Mouse (Mus musculus) embryonic stem cell, embryonic (primary cell): ENCODE results near the gene Gm13285.
"Not testable (repeated sequence)": the region's sequence is repeated elsewhere in the genome, so short reads cannot be mapped to it uniquely, and the experiment has no call there.

ENCODE experiments used
- CTCF ChIA-PET, 4 experiments: fragments of 300-600 bp in 2 of 4; fragments of 350-600 bp in 2 of 4; sonication (Branson Sonifier 250); formaldehyde crosslinking; loops; one replicate each; lab custom pipeline; 2022; ENCODE audit warnings: inconsistent platforms in 2 of 4; lab: Charles Lee
- POLR2A ChIA-PET, 4 experiments: fragments of 300-600 bp in 2 of 4; fragments of 350-600 bp in 2 of 4; sonication (Branson Sonifier 250); formaldehyde crosslinking; loops; one replicate each; lab custom pipeline; 2022; ENCODE audit warnings: antibody characterized with exemption in 4 of 4, inconsistent platforms in 1 of 4; lab: Charles Lee

Gm13285 gene

GRCm38 (mm10) chr4:88799365-88799764 is at the start of gene Gm13285:
Gm13285 (plus strand) TSS chr4:88799665.
- CTCF ChIA-PET, POLR2A ChIA-PET: not testable (repeated sequence)

DNA sequence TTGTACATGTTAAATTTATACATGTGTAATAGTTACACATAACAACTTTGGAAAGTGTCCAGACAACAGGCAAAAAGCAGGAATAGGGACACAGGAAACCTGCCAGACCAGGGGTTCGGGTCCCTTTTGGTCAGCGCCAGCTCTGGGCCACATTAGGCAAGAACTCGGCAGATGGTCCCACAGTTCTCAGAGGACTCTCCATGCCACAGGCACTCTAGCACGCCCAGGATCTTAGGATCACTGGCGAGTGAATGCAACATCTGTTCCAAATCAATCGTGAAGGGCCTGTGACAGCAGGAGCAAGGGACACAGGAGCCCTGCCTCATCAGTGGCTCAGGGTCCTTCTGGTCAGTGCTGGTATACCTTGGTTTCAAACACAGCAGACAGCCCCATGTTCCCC is 49.5 kb upstream of the Gm13285 start:
- ChIA-PET CTCF (no interaction called here), POLR2A (no interaction called here)

GRCm38 (mm10) chr4:88754818-88755340 is 44.6 kb upstream of the Gm13285 start, which contains the start of gene Gm13271:
Gm13271 (plus strand) TSS chr4:88754868.
- POLR2A ChIA-PET: interaction anchor here in 1 of 4 experiments (1.1 to 1.2 kb wide), 2 partner anchors 10 to 183 kb away, joined by 3 read pairs; no protein-coding TSS in a partner anchor

DNA sequence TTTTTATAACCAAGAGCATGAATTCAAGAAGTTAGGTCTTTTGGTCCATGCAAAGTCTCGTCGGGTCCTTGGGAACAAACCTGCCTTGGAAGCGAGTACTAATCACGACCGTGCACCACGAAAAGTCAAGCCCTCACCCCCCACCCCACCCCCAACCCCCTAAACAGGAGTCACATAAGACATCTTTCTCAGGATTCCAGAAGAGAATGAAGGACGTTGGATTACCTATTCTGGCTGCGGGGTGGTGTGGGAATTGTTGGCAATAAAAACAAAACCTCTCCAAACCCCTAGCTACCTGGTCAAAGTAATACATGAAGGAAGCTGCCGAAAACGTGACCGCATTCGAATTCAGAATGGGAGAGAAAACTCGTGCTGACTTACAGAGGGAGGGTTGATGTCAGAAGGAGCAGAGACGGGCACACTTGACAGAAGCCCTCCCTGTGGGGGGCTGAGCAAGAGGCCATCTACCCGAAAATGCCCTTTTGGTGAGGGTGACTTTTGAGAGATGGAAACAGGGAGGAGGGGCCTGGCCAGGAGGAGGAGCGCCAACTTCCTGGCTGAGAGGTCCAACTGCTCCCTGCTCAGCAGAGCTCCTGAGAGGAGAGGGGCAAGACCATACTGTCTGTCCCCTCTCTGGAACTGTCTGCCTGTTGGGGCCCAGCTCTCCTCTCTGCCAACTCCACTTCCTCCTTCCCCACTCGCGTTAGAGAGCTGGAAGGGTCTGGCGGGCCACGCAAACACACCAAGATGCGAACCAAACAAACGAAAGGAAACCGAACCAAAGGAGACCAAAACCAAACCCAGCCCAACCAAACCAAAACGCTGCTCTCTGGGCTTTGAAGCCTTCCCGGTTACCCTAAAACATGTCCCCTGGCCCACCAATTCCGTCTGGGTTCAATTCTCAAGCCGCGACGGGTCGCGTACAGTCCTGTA is 42.6 kb upstream of the Gm13285 start:
- POLR2A ChIA-PET: interaction anchor here in 2 of 4 experiments (0.7 kb wide), 2 partner anchors 375 to 388 kb away, joined by 3 to 5 read pairs; no protein-coding TSS in a partner anchor
- CTCF ChIA-PET: interaction anchor here in 2 of 4 experiments (0.6 to 1.4 kb wide), 6 partner anchors 22 to 550 kb away, joined by 3 to 5 read pairs (median 3); no protein-coding TSS in a partner anchor

More at GRCm38 (mm10) chr4:88754818-88755340, 44.6 kb upstream of the Gm13285 start, which contains the start of gene Gm13271:
- CTCF ChIA-PET: interaction anchor here in 1 of 4 experiments (0.9 kb wide), 1 partner anchor 11 kb away, joined by 4 read pairs; no protein-coding TSS in a partner anchor

GRCm38 (mm10) chr4:88757628-88758031 is 41.8 kb upstream of the Gm13285 start:
- POLR2A ChIA-PET: not testable (repeated sequence)
- CTCF ChIA-PET: interaction anchor here in 2 of 4 experiments (0.6 to 1.4 kb wide), 7 partner anchors 23 to 549 kb away, joined by 3 to 5 read pairs (median 3); no protein-coding TSS in a partner anchor

- POLR2A ChIA-PET, CTCF ChIA-PET: not testable (repeated sequence)
These were observed 40.7 kb upstream of the Gm13285 start for GRCm38 (mm10) chr4:88758751-88759150.

DNA sequence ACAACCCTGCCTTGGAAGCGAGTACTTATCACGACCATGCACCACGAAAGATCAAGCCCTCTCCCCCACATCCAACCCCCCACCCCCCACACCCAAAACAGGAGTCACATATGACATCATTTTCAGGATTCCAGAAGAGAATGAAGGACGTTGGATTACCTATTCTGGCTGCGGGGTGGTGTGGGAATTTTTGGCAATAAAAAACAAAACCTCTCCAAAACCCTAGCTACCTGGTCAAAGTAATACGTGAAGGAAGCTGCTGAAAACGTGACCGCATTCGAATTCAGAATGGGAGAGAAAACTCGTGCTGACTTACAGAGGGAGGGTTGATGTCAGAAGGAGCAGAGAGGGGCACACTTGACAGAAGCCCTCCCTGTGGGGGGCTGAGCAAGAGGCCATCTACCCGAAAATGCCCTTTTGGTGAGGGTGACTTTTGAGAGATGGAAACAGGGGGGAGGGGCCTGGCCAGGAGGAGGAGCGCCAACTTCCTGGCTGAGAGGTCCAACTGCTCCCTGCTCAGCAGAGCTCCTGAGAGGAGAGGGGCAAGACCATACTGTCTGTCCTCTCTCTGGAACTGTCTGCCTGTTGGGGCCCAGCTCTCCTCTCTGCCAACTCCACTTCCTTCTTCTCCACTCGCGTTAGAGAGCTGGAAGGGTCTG is 39.7 kb upstream of the Gm13285 start, which contains the start of gene Gm13283:
Gm13283 (plus strand) TSS at position 510 of the 659 bp plus-strand sequence.
- CTCF ChIA-PET: not testable (repeated sequence)
- POLR2A ChIA-PET: interaction anchor here in 1 of 4 experiments (0.6 kb wide), 1 partner anchor 36 kb away, joined by 3 read pairs; no protein-coding TSS in a partner anchor

GRCm38 (mm10) chr4:88760431-88760830 is 39.0 kb upstream of the Gm13285 start:
- CTCF ChIA-PET, POLR2A ChIA-PET: not testable (repeated sequence)

DNA sequence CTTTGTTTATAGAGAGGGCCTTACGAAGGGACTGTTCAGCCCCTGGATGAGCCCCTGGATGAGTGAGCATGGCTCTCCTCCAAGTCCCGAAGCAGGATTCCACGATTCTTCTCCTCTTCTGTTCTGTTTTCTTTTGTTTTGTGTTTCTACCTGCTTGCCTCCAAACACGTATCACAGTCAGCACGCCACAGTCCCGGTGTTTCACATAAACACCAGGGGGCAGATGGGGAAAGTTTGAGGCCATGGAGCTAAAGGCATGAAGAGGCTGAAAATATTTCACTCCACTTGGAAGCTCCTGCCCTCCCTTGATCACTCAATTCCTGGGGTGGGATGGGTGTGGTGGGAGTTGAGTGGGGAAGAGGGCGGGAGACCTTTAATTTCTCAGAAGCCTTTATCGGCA is 37.7 kb upstream of the Gm13285 start:
- POLR2A ChIA-PET: not testable (repeated sequence)
- CTCF ChIA-PET: interaction anchor here in 1 of 4 experiments (1.1 kb wide), 1 partner anchor 23 kb away, joined by 3 read pairs; no protein-coding TSS in a partner anchor

DNA sequence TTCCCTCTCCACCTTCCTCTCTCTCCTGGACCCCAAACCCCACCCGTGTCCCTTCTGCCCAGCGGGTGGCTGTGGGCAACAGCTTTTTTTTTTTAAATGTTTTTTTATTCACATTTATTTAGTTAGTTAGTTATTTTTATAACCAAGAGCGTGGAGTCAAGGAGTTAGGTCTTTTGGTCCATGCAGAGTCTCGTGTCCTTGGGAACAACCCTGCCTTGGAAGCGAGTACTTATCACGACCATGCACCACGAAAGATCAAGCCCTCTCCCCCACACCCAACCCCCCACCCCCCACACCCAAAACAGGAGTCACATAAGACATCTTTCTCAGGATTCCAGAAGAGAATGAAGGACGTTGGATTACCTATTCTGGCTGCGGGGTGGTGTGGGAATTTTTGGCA is 37.1 kb upstream of the Gm13285 start:
- POLR2A ChIA-PET: not testable (repeated sequence)
- CTCF ChIA-PET: interaction anchor here in 1 of 4 experiments (0.7 to 1.1 kb wide), 2 partner anchors 11 to 24 kb away, joined by 3 to 4 read pairs; no protein-coding TSS in a partner anchor

- POLR2A ChIA-PET: not testable (repeated sequence)
- CTCF ChIA-PET: interaction anchor here in 1 of 4 experiments (1.2 kb wide), 1 partner anchor 67 kb away, joined by 3 read pairs; no protein-coding TSS in a partner anchor
These were observed 36.0 kb upstream of the Gm13285 start for GRCm38 (mm10) chr4:88763384-88764018.

DNA sequence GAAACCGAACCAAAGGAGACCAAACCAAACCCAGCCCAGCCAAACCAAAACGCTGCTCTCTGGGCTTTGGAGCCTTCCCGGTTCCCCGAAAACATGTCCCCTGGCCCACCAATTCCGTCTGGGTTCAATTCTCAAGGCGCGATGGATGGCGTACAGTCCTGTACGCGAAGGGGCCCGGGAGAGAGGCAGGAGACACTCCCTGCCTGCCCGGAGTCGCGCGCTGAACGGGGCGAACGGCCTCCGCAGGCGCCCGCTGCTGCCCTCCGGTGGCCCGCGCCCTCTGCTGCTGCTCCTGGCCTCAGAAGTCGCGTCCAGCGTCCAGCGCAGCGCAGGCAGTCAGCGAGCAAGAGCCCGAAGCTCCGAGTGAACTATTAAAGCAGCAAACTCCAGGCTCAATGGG is 25.9 kb upstream of the Gm13285 start, which contains the start of gene Gm13290:
Gm13290 (plus strand) TSS at position 301 of the 400 bp plus-strand sequence.
- CTCF ChIA-PET, POLR2A ChIA-PET: not testable (repeated sequence)

DNA sequence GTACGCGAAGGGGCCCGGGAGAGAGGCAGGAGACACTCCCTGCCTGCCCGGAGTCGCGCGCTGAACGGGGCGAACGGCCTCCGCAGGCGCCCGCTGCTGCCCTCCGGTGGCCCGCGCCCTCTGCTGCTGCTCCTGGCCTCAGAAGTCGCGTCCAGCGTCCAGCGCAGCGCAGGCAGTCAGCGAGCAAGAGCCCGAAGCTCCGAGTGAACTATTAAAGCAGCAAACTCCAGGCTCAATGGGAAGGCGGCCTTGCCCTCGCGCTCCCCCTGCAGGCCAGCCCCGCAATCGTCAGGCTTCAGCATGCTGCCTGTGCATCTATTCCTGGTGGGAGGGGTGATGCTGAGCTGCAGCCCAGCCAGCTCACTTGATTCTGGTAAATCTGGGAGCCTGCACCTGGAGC is 22.8 kb upstream of the Gm13285 start, which contains the start of gene Gm13289:
Gm13289 (plus strand) TSS at position 301 of the 400 bp plus-strand sequence.
- CTCF ChIA-PET, POLR2A ChIA-PET: not testable (repeated sequence)

DNA sequence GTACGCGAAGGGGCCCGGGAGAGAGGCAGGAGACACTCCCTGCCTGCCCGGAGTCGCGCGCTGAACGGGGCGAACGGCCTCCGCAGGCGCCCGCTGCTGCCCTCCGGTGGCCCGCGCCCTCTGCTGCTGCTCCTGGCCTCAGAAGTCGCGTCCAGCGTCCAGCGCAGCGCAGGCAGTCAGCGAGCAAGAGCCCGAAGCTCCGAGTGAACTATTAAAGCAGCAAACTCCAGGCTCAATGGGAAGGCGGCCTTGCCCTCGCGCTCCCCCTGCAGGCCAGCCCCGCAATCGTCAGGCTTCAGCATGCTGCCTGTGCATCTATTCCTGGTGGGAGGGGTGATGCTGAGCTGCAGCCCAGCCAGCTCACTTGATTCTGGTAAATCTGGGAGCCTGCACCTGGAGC is 19.9 kb upstream of the Gm13285 start, which contains the start of gene Gm13272:
Gm13272 (plus strand) TSS at position 301 of the 400 bp plus-strand sequence.
- CTCF ChIA-PET, POLR2A ChIA-PET: not testable (repeated sequence)

GRCm38 (mm10) chr4:88780320-88780719 is 19.1 kb upstream of the Gm13285 start:
- POLR2A ChIA-PET, CTCF ChIA-PET: not testable (repeated sequence)

DNA sequence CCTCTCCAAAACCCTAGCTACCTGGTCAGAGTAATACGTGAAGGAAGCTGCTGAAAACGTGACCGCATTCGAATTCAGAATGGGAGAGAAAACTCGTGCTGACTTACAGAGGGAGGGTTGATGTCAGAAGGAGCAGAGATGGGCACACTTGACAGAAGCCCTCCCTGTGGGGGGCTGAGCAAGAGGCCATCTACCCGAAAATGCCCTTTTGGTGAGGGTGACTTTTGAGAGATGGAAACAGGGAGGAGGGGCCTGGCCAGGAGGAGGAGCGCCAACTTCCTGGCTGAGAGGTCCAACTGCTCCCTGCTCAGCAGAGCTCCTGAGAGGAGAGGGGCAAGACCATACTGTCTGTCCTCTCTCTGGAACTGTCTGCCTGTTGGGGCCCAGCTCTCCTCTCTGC is 17.6 kb upstream of the Gm13285 start, which contains the start of gene Ifnz:
Ifnz (plus strand) TSS at position 301 of the 400 bp plus-strand sequence.
- POLR2A ChIA-PET, CTCF ChIA-PET: not testable (repeated sequence)

GRCm38 (mm10) chr4:88782335-88782734 is 17.1 kb upstream of the Gm13285 start:
- POLR2A ChIA-PET, CTCF ChIA-PET: not testable (repeated sequence)

DNA sequence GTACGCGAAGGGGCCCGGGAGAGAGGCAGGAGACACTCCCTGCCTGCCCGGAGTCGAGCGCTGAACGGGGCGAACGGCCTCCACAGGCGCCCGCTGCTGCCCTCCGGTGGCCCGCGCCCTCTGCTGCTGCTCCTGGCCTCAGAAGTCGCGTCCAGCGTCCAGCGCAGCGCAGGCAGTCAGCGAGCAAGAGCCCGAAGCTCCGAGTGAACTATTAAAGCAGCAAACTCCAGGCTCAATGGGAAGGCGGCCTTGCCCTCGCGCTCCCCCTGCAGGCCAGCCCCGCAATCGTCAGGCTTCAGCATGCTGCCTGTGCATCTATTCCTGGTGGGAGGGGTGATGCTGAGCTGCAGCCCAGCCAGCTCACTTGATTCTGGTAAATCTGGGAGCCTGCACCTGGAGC is 14.1 kb upstream of the Gm13285 start, which contains the start of gene Gm13276:
Gm13276 (plus strand) TSS at position 301 of the 400 bp plus-strand sequence.
- POLR2A ChIA-PET, CTCF ChIA-PET: not testable (repeated sequence)
